Mouse (Mus musculus) cortical plate, adult 2 months (tissue): ENCODE data around the gene Jakmip3. TPM values are rescaled to one million over a fixed set of nuclear protein-coding genes. Genes with fewer than 3 reads are reported as not detected.

ENCODE experiments used
- H3K27ac ChIP-seq: fragments of 200-500 bp; 2 replicates; pipeline ENCODE4 v1.5.1; 2012; ENCODE audit warnings: low read length, control low read depth, inconsistent platforms; ENCODE audit not compliant: insufficient read depth
- H3K4me1 ChIP-seq: fragments of 200-500 bp; 2 replicates; pipeline ENCODE4 v1.6.1; 2011; ENCODE audit warnings: low read length; ENCODE audit not compliant: control insufficient read depth, insufficient read depth
- H3K4me3 ChIP-seq: fragments of 200-500 bp; 2 replicates; pipeline ENCODE4 v1.5.1; 2011; ENCODE audit warnings: mild to moderate bottlenecking, low read length, control low read depth; ENCODE audit not compliant: insufficient read depth
- CTCF ChIP-seq: fragments of 200-500 bp; IDR thresholded peaks from 2 replicates; pipeline ENCODE4 v1.5.1; 2011; ENCODE audit warnings: mild to moderate bottlenecking, control low read depth, low read length; ENCODE audit not compliant: insufficient read depth; ENCODE audit errors: extremely low read depth
- POLR2A ChIP-seq: fragments of 200-500 bp; IDR thresholded peaks from 2 replicates; pipeline ENCODE4 v1.6.1; 2011; ENCODE audit warnings: mild to moderate bottlenecking, low read length, control low read depth; ENCODE audit not compliant: insufficient read depth; ENCODE audit errors: extremely low read depth
- polyA plus RNA-seq: library from polyadenylated mRNA; depleted of rRNA; stranded (reverse); fragments of >200 nt; gene quantifications from 2 replicates; pipeline ENCODE4 v1.2.3, GENCODE M21; 2012

Jakmip3 gene
- polyA plus RNA-seq, 1 experiment, result 50.2 TPM

GRCm38 (mm10) chr7:138909277-138910192 lies 31.0 kb upstream of the Jakmip3 start, which contains the start of gene Bnip3:
Gene Bnip3, minus strand, starts transcription at chr7:138909519.
- 0 out of 2 replicates have a peak, but pooled peaks cover 5% of the 10 kb centered on the region for H3K4me1 ChIP-seq
- H3K27ac ChIP-seq, result peak within 1 kb of the TSS; percentile 74
- no peak for TF ChIP-seq CTCF
- TF ChIP-seq POLR2A, result peak; percentile 47; the same call in 1 of the 2 replicates
- peak within 1 kb of the TSS; percentile 80 for H3K4me3 ChIP-seq

- no peak for TF ChIP-seq CTCF
Observed at GRCm38 (mm10) chr7:138910193-138910562, 30.4 kb upstream of the Jakmip3 start.

DNA sequence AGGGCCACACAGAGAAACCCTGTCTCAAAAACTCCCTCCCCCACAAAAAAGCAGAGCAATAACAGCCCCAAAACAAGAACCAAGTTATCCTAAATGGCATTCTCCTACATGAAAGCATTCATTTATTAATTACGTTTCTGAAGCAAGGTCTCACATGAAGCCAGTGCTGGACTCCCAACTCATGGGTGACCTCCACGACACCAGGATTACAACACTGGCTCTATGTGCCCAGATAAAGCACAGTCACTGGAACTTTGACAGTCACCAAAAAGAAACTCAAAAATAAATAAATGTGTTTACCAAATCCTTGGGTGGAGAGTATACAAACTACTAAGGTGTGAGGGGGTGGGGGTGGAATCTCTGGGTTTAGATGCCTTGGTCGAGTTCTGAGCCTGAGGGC lies 26.9 kb upstream of the Jakmip3 start:
- Histone ChIP-seq H3K27ac (no peak overlapping the region), H3K4me1 (no peaks in the 10 kb centered on the region), H3K4me3 (no peak overlapping the region)
- TF ChIP-seq CTCF, result no peak
- no peak for TF ChIP-seq POLR2A

More at GRCm38 (mm10) chr7:138910193-138910562, 30.4 kb upstream of the Jakmip3 start:
- Histone ChIP-seq H3K4me1 (0 out of 2 replicates have a peak, but pooled peaks cover 5% of the 10 kb centered on the region), H3K4me3 (peak overlapping the region; percentile 80), H3K27ac (peak overlapping the region; percentile 36; the same call in 1 of the 2 replicates)

DNA sequence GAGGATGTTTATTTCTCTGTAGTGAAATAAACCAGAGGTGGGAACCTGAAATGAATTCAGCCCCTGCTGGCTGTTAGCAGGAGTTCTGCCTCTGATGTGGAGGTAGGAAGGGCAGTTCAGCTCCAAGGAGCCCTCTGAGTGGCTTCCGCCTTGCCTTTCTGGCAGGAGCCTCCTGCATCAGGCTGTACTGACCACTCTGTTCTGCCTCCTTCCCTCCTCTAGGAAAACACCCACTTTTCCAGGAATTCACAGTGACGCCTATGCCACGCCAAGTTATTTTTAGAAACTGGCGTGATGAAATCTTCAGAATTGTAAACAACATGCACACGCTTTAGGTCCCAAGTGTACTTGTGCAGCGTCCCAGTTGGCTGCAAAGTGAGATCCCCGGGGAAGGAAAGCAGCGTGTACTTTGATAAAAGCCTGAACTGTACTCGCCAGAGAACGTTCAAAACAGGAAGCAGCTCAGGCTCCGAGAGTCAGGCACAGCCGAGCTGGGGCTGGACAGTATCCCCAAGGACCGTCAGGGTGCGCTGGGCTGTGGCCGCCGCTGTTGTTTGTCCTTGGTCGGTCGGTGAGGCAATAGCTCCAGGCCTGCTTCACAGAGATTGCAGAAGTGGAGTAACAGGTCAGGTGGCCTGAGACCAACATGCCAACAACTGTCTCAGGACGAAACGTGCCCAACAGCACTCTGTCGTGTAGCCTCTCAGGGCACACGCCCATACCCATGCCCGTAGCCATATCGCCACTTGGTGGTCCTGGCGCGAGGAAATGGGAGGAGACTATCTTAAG lies 21.2 kb upstream of the Jakmip3 start:
- TF ChIP-seq POLR2A, result no peak
- TF ChIP-seq CTCF, result no peak
- H3K4me3 ChIP-seq, result peak overlapping the region; percentile 3
- H3K4me1 ChIP-seq, result peaks cover 1% of the 10 kb centered on the region; the same call in 1 of the 2 replicates
- 0 out of 2 replicates have a peak overlapping the region, but pooled peaks have one; percentile 7 for H3K27ac ChIP-seq

GRCm38 (mm10) chr7:138921611-138922010 lies 18.9 kb upstream of the Jakmip3 start:
- Histone ChIP-seq H3K27ac (no peak overlapping the region), H3K4me1 (peaks cover 1% of the 10 kb centered on the region; the same call in 1 of the 2 replicates), H3K4me3 (no peak overlapping the region)
- TF ChIP-seq CTCF, result no peak
- no peak for TF ChIP-seq POLR2A

DNA sequence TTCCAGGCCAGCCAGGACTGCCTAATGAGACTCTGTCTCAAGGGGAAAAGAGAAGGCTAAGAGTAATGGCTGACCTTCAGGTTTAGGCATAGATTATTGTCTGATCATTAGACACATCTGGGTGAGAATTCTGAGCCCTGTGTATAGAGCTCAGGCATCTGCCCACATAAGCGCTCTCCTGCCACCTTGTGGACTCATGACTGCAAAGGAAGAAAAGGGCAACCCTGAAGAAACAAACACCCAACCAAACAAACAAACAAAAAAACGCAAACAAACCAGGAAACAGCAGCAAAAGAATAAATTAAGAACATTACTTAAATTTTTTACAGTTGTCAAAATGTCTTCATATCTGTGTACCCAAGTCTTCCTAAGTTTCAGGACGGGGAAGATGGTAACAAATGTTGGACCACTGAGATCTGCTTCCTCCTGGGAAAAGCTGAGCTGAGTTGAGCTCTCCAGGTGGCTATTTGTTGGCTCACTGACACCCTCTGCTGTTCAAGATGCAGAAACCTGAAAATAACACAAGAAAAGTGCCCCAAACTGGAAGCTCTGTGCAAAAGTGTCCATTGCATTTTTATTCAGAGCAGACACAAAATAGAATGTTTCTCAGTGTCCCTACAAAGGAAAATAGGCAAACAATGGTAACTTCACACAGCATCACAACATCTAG lies 16.6 kb upstream of the Jakmip3 start:
- TF ChIP-seq CTCF (peak; percentile 60), POLR2A (no peak)
- Histone ChIP-seq H3K4me3 (no peak overlapping the region), H3K4me1 (peaks cover 1% of the 10 kb centered on the region; the same call in 1 of the 2 replicates), H3K27ac (no peak overlapping the region)

DNA sequence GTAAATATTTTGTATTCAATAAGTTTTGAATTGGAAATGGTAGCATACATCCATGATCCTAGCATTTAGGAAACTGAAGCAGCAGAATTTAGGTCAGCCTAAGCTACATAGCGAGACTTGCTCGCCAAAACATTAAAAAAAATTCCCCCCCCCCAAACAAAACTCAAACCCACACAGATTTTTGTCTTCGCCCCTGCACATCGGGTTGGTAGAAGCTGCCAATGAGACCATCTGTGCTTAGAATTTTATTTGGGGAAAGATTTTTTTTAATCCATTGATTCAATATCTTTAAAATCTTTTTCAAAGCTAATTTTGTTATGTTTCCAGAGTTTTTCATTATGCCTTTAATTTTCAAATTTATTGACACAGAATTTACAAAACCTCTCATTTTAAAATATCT lies 12.1 kb upstream of the Jakmip3 start:
- H3K4me1 ChIP-seq, result no peaks in the 10 kb centered on the region; the same call in 1 of the 2 replicates
- H3K4me3 ChIP-seq, result no peak overlapping the region
- no peak overlapping the region for H3K27ac ChIP-seq
- TF ChIP-seq CTCF (no peak), POLR2A (no peak)

GRCm38 (mm10) chr7:138934523-138934922 lies 6.0 kb upstream of the Jakmip3 start:
- H3K4me3 ChIP-seq, result no peak overlapping the region
- TF ChIP-seq POLR2A, result no peak
- no peak for TF ChIP-seq CTCF
- H3K27ac ChIP-seq, result no peak overlapping the region
- no peaks in the 10 kb centered on the region for H3K4me1 ChIP-seq

DNA sequence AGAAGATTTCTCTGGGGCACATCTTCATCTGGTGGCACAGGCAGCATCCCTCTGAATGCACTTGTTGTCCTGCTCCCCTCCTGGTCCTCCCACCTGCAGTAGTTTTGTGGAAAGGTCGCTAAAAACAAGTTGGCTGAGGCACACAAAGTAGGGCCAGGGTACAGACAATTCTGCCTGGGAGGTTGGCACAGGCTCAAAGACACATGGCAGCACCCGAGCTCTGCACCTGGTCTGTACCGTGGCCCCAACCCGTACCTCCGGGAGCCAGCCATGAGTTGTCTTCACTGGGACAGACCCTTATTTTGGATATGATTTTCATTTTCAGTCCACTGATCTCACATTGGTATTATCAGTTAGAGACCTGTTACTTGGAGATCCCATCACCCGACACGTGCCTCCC lies 1.5 kb upstream of the Jakmip3 start:
- Histone ChIP-seq H3K27ac (no peak overlapping the region), H3K4me3 (no peak overlapping the region), H3K4me1 (peaks cover 3% of the 10 kb centered on the region; the same call in 1 of the 2 replicates)
- TF ChIP-seq CTCF (no peak), POLR2A (no peak)
